Mouse (Mus musculus): Measurements from ENCODE around the gene Kmt2a. TPM values are rescaled to one million over a fixed set of nuclear protein-coding genes. Genes with fewer than 3 reads are reported as not detected.

Gene Kmt2a
- total RNA-seq, 2 experiments from 2014 or later = 31.9 to 38.3 TPM

DNA sequence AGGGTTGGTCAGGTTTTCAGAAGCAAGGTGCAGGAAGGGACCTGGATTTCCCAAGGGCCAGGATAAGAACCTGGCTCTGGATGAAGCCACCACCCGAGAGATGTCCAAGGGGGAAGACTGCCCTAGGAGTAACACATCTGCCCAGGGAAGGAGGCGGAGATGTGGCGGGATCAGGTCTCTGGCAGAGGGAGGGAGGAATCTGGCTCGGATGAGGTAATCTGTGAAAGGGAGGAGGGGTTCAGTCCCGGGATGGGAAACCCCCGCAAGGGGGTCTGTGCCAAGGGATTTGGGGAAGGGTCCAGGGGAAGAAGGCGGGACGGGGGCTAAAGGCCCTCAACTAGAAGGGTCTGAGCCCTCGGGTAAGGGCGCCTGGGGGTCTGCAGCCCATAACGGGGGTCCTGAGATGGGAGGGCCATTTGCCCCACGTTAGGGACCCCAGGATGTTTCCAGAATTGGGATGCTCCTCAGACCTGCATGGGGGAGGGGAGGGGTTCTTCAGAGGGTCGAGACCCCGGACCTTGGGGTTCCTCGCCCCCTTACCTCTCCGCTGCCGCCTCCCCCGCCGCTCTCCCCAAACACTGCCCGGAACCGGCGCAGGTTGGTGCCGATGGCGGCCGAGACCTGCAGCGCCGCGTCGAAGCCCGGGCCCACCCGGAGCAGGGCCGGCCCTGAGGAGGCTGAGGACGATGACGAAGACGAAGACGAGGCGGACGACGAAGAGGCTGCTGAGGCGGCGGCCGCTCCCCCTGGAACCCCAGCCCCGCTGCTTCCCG, 601 bp downstream of the Kmt2a start:
- peak in 1 of 2 experiments; percentile 48 for DNase-seq

DNA sequence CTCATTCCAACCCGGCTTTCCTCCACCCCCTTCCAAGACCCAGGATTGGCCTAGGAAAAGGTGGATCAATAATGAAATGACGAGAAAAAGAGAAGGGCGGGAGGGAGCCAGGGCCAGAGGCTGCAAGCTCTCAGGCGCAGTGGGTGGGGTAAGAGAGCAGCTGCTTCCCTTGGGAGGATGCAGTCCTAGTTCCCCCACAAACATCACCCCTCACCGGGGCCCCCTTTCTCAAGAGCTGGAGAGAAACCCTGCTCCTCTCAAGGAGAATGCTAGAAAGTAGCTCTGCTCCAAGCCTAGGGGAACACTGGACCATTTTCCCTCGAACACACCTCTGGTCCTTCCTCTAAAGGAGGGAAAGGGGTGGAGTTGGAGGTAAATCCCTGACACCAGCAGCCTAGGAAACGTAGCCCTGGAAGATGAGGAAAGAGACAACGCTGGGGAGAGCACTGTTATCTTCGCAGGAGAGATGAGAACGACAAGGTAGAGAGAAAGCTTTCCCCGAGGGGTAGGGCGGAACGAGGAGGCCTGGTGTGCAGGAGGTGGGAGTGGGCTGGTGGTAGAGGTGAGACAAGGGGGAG, 1.3 kb downstream of the Kmt2a start:
- DNase-seq = no peak

DNA sequence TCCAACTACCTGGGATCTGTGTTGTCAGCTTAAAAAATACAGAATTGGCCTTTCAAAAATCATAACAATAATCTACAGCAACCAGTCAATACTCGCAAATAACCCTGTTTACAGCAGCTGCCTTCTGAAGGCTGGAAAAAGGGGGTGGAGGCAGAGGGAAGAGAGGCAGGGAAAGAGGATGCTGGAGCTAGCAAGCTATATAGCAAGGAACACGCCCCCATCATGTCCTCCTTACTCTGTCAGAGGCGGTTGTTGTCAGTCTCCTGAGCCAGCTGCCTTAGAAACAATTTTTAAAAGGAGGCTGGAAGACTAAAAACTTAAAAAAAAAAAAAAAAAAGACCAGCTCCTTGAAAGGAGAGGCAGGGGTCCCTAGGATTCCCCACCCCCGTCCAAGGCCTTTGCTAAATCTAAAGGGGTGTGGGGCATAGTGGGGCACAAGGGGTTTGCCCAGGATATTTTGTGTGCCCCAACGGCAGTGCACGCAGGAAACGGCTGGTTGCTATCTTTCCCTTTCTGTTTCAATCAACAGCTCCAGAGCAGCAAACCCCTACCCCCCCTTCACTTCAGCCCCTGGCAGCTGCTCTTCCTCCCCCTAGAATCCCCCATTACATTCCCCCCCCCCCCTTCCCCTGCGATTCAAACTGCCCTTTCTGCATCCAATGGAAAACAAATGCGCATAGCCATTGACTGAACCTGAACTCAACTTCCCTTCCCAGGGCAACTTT, 2.2 kb downstream of the Kmt2a start:
- no peak for DNase-seq

DNA sequence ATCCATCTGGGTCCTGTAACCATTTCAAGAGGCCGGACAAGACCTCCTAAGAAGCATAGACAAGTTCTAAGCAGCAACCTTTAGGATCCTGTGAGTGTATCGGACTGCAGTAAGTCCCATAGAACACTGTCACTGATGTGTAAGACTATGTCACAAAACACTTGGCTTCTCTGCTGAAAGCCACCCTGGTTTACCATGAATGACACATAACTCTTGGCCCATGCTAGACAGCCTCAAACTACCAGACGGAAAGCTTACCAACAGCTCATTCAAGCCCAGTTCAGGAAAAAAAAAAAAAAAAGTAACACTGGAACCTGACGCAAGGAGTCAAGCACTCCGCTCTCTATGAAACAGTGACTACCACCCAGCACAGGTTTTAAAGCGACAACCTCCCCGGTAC, 3.4 kb downstream of the Kmt2a start:
- no peak for DNase-seq

DNA sequence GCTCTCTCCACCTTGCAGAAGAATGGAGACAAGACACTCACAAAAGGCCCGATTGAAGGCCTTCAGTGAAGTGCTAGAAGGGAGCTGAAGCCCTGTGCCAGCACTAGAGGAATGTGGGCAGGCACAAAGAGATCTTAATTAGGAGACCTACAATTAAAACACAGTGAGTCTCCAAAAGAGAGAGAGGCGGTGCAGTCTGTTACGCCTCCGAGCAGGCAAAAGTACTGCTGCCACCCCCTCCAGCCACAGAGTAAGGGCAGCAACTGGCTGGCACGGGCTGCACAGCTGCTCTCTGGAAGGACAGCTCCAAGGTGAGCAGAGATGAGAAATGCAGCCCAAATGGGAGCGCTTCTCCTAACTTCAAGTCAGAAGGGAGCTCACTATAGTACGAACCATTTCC, 5.6 kb downstream of the Kmt2a start:
- DNase-seq = peak; percentile 74 to 79

DNA sequence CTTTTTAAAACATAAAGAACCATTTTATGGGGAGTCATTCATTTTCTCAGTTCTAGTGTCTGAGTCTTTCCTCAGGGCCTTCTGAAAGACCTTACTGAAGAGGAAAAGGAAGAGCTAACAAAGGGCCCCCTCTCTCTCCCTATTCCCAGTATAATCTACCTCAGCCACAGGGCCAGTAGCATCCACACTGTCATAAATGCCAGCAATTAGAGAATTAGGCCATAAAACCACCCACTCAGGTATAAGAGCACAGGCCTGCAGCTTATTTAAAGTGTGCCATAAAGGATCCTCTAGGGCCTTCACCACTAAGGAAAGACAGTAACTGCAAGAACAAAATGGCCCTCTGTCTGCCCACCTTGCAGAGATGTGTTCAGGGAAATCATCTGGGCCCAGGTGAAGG, 6.9 kb downstream of the Kmt2a start:
- DNase-seq = no peak

DNA sequence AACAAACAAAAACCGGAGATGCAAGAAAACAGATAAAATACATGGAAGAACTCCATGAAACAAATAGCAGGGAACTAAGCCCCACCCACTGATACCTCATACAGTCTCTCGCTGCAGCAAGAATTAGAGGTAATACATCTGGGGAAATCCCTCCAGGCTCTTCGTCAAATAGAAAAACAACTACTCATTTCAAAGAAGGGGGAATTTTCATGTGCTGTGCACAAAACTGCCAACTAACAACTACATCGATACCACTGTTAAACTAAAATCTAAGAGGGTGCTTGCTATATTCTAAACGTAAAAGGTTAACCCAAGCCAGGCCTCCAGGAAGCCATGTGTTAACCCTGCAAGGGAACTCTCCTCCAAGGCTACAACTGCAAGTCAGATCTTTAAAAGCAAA, 7.4 kb downstream of the Kmt2a start:
- DNase-seq = no peak

DNA sequence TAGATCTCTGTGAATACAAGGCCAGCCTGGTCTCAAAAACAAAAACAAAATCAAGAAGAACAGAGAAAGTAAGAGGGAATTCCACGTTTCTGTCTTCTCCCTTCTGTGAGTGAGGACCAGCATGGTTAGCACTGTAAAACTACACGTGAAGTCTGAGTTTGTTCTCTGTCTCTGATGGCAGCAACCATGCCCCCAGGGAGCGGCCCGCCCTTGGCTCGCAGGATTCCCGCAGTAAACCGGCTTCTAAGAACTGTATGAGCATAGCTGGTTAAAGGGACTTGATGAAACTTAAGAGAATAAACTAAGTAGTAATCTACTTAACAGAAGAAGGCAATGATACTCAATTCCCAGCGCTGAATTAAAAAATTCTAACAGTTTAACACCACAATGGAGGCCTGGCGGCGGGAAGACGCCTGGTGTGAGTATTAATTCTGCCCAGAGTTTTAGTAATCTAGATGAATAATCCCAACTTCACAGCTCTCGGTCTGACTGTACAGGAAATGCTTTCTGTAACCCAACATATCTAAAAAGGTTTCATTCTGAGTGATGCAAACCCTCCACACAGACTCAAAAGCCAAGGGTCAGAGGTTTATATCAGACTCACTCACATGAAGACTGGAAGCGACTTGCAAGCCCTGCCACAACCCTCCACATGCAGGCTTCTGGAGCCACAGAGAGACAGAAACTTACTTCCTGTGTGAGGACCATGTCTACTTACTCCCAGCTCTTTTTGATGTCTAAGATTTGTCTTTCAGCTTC, 12.6 kb downstream of the Kmt2a start:
- DNase-seq = no peak

DNA sequence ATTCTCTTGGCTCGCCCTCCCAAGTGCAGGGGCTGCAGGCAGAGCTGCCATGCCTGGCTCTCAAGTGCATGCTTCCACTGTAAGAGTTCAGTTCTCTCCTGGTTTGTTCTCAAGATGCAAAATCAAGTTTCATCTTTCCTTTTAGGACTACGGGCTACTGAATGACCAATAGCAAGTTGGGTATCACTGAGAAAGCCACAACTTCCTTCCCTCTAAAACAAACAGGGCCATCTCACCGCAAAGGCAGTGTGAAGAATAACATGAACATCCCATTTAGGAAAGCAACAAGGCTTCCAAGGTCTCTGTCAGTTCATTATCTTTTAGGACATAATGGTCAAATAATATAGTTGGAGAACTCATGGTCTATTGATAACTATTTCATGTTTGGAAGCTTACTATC, 13.4 kb downstream of the Kmt2a start:
- DNase-seq = no peak

DNA sequence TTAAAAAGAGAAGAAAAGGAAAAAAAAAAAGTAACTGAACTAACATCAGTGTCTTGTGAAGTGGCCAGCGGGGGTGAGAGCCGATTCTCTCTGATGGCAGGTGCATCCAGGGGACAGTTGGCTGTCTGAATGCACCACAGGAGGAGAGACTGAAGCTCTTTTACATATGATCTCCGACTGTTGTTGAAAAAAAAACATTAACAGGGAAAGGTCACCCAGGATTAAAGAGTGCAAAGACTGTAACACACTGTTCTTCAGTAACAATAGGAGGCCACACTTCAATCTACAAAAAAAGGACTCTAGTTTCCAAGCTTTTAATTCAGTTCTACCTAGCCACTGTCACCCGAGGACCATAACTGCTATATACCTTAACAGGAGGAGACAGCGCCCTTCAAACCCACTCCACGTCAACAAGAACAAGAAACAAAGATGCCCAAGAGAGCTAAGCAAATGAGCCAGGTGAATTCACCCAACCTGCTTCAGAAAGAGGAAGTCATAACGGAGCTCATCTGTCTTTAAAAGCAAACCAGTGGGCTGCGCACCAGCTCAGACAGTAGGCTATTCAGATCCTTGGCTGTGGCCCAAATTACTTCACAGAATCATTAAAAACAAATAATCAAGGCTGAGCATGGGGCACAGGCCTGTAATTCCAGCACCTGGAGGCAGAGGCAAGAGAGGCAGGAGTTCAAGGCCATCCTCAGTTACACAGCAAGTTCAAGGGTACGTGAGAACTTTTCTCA, 14.4 kb downstream of the Kmt2a start:
- DNase-seq = no peak

DNA sequence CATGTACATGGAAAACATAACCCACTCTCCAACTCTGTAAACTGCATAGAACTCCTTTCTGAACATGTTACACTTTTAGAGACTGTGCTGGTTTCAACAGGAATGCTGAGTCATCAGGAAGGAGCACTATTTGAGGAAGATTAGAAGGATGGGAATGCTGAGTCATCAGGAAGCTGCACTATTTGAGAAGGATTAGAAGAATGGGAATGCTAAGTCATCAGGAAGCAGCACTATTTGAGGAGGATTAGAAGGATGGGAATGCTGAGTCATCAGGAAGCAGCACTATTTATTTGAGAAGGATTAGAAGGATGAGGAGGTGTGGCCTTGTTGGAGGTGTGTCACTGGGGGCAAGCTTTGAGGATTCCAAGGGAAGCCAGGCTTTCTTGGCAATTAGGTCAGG, 20.0 kb downstream of the Kmt2a start:
- no peak for DNase-seq

DNA sequence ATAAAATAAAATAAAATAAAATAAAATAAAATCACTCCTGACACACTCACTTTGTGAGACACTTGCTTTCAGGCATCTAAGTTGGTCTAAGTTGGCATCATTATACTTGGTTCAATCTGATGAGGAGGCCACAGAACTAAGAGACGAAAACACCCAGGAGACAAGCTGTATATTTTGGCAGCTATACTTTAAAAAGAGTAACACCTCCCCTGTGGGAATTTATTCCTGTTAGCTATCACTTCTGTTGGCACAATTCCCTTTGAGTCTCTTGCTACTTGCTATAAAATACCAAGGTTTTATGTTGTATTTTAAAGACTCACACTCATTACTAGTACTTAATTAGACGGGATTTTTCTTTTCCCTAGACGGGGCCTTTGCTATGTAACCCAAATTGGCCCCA, 22.4 kb downstream of the Kmt2a start:
- no peak for DNase-seq

DNA sequence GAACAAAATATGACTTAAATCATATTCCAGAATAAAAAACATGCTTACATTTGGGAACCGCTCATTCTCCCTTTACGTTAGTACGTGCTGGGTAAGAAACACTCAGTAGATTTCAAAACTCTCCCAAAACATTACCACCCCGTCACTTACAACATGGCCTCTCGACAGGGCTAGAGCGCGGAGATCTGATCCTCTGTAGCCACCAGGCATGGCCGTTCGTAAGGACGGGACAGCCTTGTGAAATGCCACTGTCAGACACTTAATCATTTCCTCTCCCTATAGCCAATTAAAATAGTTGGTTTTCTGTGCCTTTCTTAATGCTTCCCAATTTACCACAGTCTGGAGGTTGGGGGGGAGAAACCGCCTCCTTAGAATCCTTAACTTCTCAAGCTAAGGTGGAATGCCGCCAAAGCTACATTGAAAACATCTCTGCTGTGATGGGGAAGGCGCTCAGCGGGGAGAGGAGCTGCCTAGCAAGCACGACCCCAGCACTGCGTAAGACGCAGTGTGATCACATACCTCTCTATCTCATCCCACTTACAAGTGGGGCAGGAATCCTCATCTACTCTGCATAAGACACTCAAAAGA, 23.6 kb downstream of the Kmt2a start:
- no peak for DNase-seq

DNA sequence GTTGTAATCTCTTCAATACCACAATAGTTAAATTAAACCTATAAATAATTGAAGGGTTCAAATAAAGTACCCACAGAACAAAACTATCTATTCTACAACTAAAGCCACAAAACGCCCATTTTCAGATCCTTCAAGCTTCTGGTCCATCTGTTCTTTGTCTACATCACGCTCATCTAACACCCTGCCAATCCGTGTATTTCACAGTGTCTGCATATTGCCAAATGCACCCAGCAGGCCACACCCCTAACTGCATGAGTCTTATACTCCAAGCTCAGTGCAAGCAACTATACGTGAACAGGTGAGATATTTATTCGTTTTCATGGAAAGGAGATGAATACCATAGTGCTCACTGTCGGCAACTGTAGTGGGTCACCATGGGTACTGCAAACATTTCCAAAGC, 25.9 kb downstream of the Kmt2a start:
- DNase-seq = no peak

DNA sequence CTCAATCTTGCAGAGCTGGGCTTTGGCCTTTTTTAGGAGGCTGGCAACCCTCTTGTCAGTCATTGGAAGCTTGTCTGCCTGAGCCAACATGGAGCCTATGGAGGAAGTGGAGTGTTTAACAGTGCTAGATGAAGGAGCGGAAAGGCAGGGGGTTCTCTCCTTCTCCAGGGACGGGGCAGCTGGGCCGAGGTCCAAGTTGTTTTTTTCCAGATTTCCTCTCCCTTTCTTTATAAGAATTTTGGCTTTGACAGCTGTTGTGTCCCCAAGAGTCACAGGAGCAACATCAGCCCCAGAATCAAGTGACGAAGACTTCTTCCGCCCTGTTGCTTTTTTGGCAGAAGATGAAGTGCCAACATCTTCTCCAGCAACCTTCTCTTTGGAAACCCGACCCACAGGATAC, 33.6 kb downstream of the Kmt2a start:
- no peak for DNase-seq

DNA sequence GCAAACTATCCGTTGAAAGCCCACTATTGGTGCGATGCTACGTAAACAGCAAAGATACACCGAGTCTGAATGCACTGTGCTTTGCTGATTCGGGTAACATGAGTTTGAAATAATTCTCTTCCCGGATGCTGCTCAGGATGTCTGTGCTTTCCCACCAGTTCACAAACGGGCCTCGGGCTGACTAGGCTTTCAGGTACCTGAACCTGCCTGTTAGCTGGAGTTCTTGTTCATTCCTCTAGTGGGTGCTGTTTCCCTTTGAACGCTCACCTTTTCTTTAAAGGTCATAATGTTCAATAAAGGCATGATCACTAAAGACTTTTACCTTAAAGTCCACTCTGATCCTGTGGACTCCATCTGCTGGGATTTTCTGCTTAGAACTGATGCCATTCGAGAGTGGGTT, 39.9 kb downstream of the Kmt2a start:
- DNase-seq = peak in 1 of 2 experiments; percentile 32

DNA sequence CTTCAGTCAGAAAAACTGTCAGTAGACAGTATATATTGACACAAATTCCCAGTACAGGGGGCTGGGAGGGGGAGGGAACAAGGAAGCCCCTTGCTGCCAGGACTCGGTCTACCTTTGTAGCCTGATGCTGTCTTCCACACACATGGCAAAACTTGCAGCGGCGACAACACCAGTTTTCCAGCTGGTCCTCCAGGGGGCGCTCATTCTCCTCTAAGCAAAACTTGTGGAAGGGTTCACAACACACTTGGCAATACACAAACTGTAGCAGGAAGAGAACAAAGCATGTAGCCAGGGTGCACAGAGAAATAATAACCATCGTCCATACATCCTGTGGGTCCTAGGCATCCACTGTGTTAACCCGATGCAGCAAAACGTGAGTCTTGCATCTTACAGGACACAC, 44.7 kb downstream of the Kmt2a start:
- DNase-seq = peak; percentile 83 to 85

DNA sequence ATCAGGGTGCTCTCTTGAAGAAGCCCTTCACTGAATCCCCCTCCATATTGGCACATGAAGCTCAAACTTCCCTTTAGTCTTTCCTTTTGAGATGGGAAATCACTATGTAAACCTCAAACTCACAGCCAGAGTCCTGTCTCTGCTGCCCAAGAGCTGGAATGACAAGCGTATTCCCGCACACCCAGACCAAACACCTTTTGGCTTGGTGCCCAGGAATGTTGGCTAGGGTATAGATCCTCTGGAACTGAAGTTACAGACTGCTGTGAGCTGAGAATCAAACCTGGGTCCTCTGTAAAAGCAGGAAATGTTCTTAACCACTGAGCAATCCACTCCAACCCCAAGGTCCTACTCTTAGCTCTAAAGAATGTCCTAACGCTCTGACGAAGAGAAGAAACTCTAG, 48.7 kb downstream of the Kmt2a start:
- DNase-seq = peak; percentile 47 to 48

DNA sequence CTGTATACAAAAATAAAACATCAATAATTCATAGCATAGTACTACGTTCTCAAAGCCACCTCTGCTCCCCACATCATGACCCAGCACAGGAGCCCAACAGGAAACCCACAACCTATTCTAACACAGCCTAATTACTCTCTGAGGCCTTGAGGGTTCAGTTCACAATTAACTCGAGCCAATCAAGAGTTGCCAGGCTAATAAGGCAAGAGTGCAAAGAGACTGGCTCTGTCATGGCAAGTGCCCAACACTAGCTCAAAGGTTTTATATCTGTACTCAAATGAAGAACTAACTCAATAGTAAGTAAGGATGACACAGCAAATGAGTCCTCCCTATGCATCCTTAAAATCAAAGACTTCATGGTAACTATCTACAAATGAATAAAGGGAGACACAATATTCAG, 50.6 kb downstream of the Kmt2a start:
- no peak for DNase-seq

DNA sequence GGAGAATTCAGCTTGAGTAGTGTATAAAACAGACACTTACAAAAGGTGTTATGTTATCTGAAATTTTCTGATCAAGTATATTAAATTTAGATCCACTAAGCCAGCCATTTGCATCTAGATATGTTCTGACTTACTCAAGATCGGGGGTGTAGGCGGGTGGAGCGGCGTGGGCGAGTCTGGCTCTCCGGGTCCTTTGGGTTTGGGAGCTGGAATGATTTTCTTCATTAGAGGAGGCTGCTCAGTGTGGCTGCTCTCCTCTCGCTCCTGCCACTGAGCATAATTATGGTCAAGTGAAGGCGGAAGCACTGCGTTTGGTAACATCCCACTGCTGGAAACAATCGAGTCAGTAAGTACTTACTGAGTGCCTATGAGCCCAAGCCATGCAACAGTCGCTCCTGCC, 52.2 kb downstream of the Kmt2a start:
- DNase-seq = no peak

DNA sequence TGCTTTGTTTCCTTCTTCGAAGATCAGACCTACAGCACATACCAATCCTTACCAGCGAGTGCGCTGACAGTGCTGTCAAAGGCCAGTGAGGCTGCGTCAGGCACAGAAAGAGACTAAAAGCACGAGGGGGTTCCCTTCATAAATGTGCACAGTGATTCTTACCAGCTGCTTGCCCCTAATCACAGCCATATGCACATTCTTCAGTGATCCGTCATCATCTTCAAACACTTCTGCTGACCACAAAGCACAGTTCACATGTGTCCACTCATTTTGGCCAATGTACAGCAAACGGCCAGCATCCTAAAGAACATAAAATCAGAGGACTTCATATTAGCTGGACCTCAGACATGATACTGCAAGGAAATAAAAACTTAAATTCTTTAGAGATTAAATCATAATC, 54.4 kb downstream of the Kmt2a start:
- no peak for DNase-seq

Data from adrenal gland, postnatal 36 days (tissue).